Mouse (Mus musculus) liver, embryonic 18 days (tissue): ENCODE results near the gene Gm20878. TPM values are rescaled to one million over a fixed set of nuclear protein-coding genes. Genes with fewer than 3 reads are reported as not detected.

Source experiments
- polyA plus RNA-seq: library from polyadenylated mRNA; depleted of rRNA; stranded (reverse); fragments of >200 nt; gene quantifications from 2 replicates; pipeline ENCODE4 v1.2.3, GENCODE M21; 2012; rRNA removed

Gm20878 gene
- polyA plus RNA-seq = 0.24 and 0.64 TPM in 2 replicates

DNA sequence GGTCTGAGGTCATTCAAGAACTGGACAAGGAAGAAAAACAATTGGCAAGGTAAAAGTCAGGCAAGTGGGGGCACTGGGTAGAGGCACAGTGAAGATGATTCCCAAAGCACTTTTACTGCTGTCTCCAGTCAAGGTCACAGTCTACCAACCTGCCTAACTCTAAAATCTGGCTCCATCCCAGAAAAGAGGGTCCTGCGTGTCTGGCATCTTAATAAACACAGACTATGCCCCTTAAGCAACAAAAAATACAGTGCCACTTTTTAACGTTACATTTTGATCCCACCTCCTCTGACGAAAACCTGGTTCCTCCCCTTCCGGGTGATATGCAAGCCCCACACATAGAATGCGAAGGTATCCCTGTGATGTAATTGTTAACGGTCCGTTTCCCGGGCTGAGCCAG is at the start of gene Gm20878:
Gene Gm20878, plus strand, starts transcription at position 301 of the 400 bp plus-strand sequence.

GRCm38 (mm10) chr4:41903310-41903709 is 38.1 kb upstream of the Gm20878 start, which contains the start of gene Gm21541:
Gene Gm21541, plus strand, starts transcription at chr4:41903610.

DNA sequence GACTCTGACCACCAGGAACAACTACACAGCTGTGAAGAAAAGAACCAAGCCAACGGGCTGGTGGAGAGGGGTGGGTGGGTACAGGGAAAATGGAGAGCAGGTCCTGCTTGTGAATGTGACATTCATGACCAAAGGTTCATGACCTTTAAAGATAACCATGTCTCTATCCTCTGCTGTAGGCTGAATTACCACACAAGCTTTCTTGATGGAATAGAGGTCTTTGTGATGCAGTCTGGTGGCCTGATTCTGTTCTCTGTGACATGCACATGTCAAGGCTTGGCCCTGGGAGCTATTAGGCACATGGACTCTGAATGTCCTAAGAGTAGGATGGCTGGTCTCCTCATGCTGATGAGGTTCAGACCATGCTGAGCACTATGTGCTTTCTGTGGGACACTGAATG is 24.4 kb downstream of the Gm20878 start, which contains the start of gene Fam205a4:
Gene Fam205a4, plus strand, starts transcription at position 301 of the 400 bp plus-strand sequence.

Other genes with a start within 250 kb of the Gm20878 start
- 0.30 and 0.56 TPM in 2 replicates for gene Cntfr, start 244.5 kb upstream of the Gm20878 start, polyA plus RNA-seq
- 23.0 and 25.1 TPM in 2 replicates for gene Il11ra1, start 241.6 kb upstream of the Gm20878 start, polyA plus RNA-seq
- 20.0 and 24.3 TPM in 2 replicates for gene Rpp25l, start 228.0 kb upstream of the Gm20878 start, polyA plus RNA-seq
- gene Dctn3, start 218.4 kb upstream of the Gm20878 start, polyA plus RNA-seq = 34.3 and 35.2 TPM in 2 replicates
- 0.03 TPM in 1 of 2 replicates, not detected in the other for gene Arid3c, start 210.4 kb upstream of the Gm20878 start, polyA plus RNA-seq
- 79.5 and 86.9 TPM in 2 replicates for gene Galt, start 186.3 kb upstream of the Gm20878 start, polyA plus RNA-seq
- 78.6 and 102 TPM in 2 replicates for gene Sigmar1, start 185.4 kb upstream of the Gm20878 start, polyA plus RNA-seq
- 13.5 and 15.0 TPM in 2 replicates for gene Ccl27a, start 167.3 kb upstream of the Gm20878 start, polyA plus RNA-seq
- gene Gm21541, start 38.0 kb upstream of the Gm20878 start, polyA plus RNA-seq = not detected in 2 replicates
- 0.01 and 0.02 TPM in 2 replicates for gene Fam205a4, start 24.5 kb downstream of the Gm20878 start, polyA plus RNA-seq
- not detected in 2 replicates for gene Gm21093, start 93.2 kb downstream of the Gm20878 start, polyA plus RNA-seq
- gene Gm3893, start 149.6 kb downstream of the Gm20878 start, polyA plus RNA-seq = not detected in 2 replicates
- gene Gm13304, start 173.2 kb downstream of the Gm20878 start, polyA plus RNA-seq = not detected in 2 replicates
- gene Gm13306, start 211.9 kb downstream of the Gm20878 start, polyA plus RNA-seq = not detected in 2 replicates
- gene Gm13305, start 227.0 kb downstream of the Gm20878 start, polyA plus RNA-seq = 0.07 TPM in 1 of 2 replicates, not detected in the other